In the genomic region with DNA sequence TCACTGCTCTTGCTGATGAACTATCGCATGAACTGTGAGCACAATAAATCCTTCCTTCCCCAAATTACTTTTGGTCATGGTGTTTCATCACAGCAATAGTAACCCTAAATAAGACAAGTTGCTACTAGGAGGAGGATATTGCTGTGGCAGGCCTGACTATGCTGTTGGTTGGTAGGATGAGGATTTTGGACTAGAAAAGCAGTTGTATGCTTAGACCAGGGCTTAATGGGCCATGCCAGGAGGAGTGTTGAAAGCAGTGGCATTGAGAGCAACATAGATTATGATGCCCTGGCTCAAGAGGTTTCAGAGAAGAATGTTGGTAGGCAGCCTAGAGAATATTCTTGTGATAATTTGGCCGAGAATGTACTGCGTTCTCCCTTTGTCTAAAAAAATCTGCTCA, we compare ENCODE assay signal across 16 mouse cellular contexts.
"Had no signal": no experiment of that assay in that cellular context is flagged by ENCODE, and none has a peak within 500 bp of the region (broad histone marks: within the 10 kb centered on the region; RNA-seq: fewer than 3 reads in every experiment).

No protein-coding gene starts in this region.

- DNase-seq: cerebellum, adult 2 months; cerebellum, adult 8-10 months; cerebellum, adult 9-10 months; cerebellum, adult 9-11 months; cerebellum, postnatal 10 days; cerebellum, postnatal 14 days; cerebellum, postnatal 25 days; cerebellum, postnatal 36 days; embryo, embryonic 11 days; forebrain, postnatal 0 days; gastrocnemius, adult 2 months; gastrocnemius, postnatal 10 days; gastrocnemius, postnatal 14 days; gastrocnemius, postnatal 25 days; gastrocnemius, postnatal 36 days; heart, adult 2 months had no signal
